Mouse (Mus musculus) forebrain, embryonic 12.5 days (tissue): Measurements from ENCODE around the gene Rimbp2. TPM values are rescaled to one million over a fixed set of nuclear protein-coding genes. Genes with fewer than 3 reads are reported as not detected.
"Not testable (repeated sequence)": the region's sequence is repeated elsewhere in the genome, so short reads cannot be mapped to it uniquely, and the experiment has no call there.

Experiments
- ATAC-seq: fragments of 200-750 bp; cut with Nextera tagmentation; 2 replicates; pipeline ENCODE4 v1.8.0; 2017; ENCODE audit warnings: moderate TSS enrichment; ENCODE audit not compliant: low FRiP score
- H3K27ac ChIP-seq: fragments of 300-500 bp; sonication (generic); 2 replicates; pipeline ENCODE4 v1.5.1; 2016; ENCODE audit warnings: mild to moderate bottlenecking
- H3K27me3 ChIP-seq: fragments of 300-500 bp; sonication (generic); 2 replicates; pipeline ENCODE4 v1.6.1; 2016; ENCODE audit warnings: mild to moderate bottlenecking
- H3K36me3 ChIP-seq: fragments of 300-500 bp; sonication (generic); replicated peaks from 2 replicates; pipeline ENCODE4 v1.6.1; 2016; ENCODE audit warnings: mild to moderate bottlenecking
- H3K4me1 ChIP-seq: fragments of 300-500 bp; sonication (generic); 2 replicates; pipeline ENCODE4 v1.6.1; 2016
- H3K4me2 ChIP-seq: fragments of 300-500 bp; sonication (generic); 2 replicates; pipeline ENCODE4 v1.6.1; 2016; ENCODE audit warnings: mild to moderate bottlenecking, moderate library complexity
- H3K4me3 ChIP-seq: fragments of 300-500 bp; sonication (generic); replicated peaks from 2 replicates; pipeline ENCODE4 v1.5.1; 2016; ENCODE audit warnings: mild to moderate bottlenecking
- H3K9ac ChIP-seq: fragments of 300-500 bp; sonication (generic); 2 replicates; pipeline ENCODE4 v1.6.1; 2016; ENCODE audit warnings: mild to moderate bottlenecking
- H3K9me3 ChIP-seq: fragments of 300-500 bp; sonication (generic); 2 replicates; pipeline ENCODE4 v1.6.1; 2016
- WGBS: fragments of 180-500 bp; shearing (Covaris S2); methylation state at CpG from one replicate; pipeline ENCODE4 v1.1.7; 2016; 5-methylcytosine and 5-hydroxymethylcytosine counted together
- polyA plus RNA-seq: library from polyadenylated mRNA; unstranded; fragments of >200 nt; fragmentation: Nextera tagmentation; extraction: Ambion mirVana; gene quantifications from 2 replicates; pipeline ENCODE4 v1.2.1, GENCODE M21; 2016

The Rimbp2 gene
- polyA plus RNA-seq, 1 experiment from 2014 or later: 1.3 TPM

- peak overlapping the region; percentile 21; the same call in 1 of the 2 replicates for H3K4me2 ChIP-seq
- H3K27ac ChIP-seq: no peak overlapping the region
- H3K27me3 ChIP-seq: 0 out of 2 replicates have a peak, but pooled peaks cover 4% of the 10 kb centered on the region
- ATAC-seq: no peak
- H3K4me3 ChIP-seq: no peak overlapping the region
- no peaks in the 10 kb centered on the region for H3K36me3 ChIP-seq
- WGBS: 20% methylated on average over 14 of the region's 14 CpGs
- H3K4me1 ChIP-seq: peaks cover 6% of the 10 kb centered on the region; the same call in 1 of the 2 replicates
- no peaks in the 10 kb centered on the region; the same call in 1 of the 2 replicates for H3K9me3 ChIP-seq
- H3K9ac ChIP-seq: no peak overlapping the region
These were observed 18.0 kb upstream of the Rimbp2 start for GRCm38 (mm10) chr5:128971298-128971697.

DNA sequence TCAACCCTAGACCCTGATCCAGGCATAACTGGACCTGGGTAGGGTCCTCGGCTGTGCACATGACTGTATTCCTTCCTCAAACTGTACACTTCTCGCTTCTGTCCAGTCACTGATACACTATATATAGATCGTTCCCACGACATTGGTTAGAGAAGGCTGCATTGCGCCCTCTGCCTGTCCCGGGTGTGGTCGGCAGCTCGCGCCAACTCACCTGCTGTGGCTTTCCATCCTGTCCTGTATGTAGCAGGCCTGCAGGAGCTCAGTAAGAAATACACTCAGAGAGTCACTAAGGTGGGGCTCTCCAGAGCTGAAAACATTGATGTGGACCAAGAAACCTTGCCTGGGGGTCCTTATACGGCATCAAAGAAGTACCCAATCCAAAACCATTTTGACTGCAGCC is 17.6 kb upstream of the Rimbp2 start:
- no peaks in the 10 kb centered on the region for H3K36me3 ChIP-seq
- no peak overlapping the region for H3K9ac ChIP-seq
- 71% methylated on average over 10 of the region's 10 CpGs for WGBS
- H3K4me2 ChIP-seq: peak overlapping the region; percentile 21; the same call in 1 of the 2 replicates
- H3K27me3 ChIP-seq: 0 out of 2 replicates have a peak, but pooled peaks cover 4% of the 10 kb centered on the region
- ATAC-seq: no peak
- no peaks in the 10 kb centered on the region; the same call in 1 of the 2 replicates for H3K9me3 ChIP-seq
- H3K4me3 ChIP-seq: no peak overlapping the region
- peaks cover 2% of the 10 kb centered on the region; the same call in 1 of the 2 replicates for H3K4me1 ChIP-seq
- no peak overlapping the region for H3K27ac ChIP-seq

DNA sequence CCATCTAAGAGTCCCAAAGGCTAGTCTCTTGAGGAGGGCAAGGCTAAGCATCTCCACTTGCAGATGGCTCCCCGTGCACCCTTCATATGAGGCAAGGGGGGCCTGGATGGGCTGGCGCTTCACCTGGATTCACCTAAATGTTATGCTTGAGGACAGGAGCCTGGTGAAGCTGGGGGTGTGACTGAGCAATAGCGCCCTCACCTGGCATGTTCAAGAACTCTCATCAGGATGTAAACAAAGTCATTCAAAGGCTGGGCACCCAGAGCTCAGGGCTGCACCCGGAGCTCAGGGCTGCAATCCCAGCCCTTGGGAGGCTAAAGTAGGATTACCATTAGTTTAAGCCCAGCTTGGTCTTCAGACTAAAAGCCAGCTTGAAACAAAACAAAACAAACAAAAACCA is 11.1 kb upstream of the Rimbp2 start:
- no peaks in the 10 kb centered on the region for H3K4me1 ChIP-seq
- no peak for ATAC-seq
- no peak overlapping the region for H3K4me2 ChIP-seq
- H3K4me3 ChIP-seq: no peak overlapping the region
- H3K27me3 ChIP-seq: no peaks in the 10 kb centered on the region
- WGBS: 53% methylated on average over 4 of the region's 4 CpGs
- no peak overlapping the region for H3K9ac ChIP-seq
- H3K27ac ChIP-seq: no peak overlapping the region
- no peaks in the 10 kb centered on the region for H3K36me3 ChIP-seq
- peaks cover 16% of the 10 kb centered on the region for H3K9me3 ChIP-seq

- H3K9ac ChIP-seq: no peak overlapping the region
- H3K4me2 ChIP-seq: no peak overlapping the region
- H3K27ac ChIP-seq: no peak overlapping the region
- 76% methylated on average over 3 of the region's 3 CpGs for WGBS
- no peaks in the 10 kb centered on the region; the same call in 1 of the 2 replicates for H3K4me1 ChIP-seq
- no peak for ATAC-seq
- no peaks in the 10 kb centered on the region for H3K27me3 ChIP-seq
- peaks cover 22% of the 10 kb centered on the region for H3K9me3 ChIP-seq
- no peak overlapping the region for H3K4me3 ChIP-seq
- H3K36me3 ChIP-seq: no peaks in the 10 kb centered on the region
These were observed 5.6 kb upstream of the Rimbp2 start for GRCm38 (mm10) chr5:128958916-128959315.

GRCm38 (mm10) chr5:128954371-128954770 is 1.1 kb upstream of the Rimbp2 start:
- H3K4me2 ChIP-seq, ATAC-seq, H3K4me3 ChIP-seq, H3K27ac ChIP-seq, H3K36me3 ChIP-seq, H3K9ac ChIP-seq, H3K9me3 ChIP-seq: not testable (repeated sequence)
- H3K27me3 ChIP-seq: peaks cover 24% of the 10 kb centered on the region
- H3K4me1 ChIP-seq: peaks cover 15% of the 10 kb centered on the region
- 91% methylated on average over 5 of the region's 5 CpGs for WGBS

DNA sequence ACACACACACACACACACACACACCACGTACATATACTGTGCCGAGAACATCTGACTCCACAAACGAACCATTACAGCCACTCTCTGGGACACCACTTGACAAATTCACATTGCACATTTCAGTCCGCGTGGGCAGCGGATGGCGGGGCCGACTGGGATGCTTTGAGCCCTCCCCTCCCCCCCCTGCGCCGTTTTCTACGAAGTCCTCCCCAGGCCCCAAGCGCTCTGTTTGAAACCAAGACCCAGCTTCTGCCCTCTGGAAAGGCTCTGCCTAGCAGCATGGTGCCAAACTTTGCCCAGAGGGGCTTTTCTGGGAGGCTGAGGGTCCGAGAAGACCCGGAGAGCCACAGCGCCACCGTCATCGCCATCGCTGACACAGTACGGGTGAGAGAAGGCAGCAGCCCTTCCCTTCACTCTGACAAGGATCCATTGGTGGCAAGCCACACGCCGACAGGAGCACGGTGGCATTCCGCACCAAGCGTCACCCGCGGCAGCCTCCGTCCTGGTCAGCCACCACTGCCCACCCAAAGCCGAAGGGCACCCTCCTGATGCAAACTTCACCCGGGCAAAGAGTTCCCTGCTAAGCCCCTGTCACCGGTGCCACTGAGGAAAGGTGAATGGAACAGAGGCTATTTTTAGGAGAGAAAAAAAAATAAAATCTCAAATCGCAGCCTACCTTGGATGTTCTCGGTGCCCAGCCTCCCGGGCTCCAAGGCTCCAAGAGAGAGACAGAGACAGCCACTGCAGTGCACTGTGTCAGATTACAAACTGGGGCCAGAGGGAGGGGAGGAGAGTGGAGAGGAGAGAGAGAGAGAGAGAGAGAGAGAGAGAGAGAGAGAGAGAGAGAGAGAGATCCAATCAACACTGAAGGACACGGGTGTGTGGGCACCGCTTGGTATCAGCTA is 743 bp downstream of the Rimbp2 start:
- H3K36me3 ChIP-seq: no peaks in the 10 kb centered on the region
- peak overlapping the region; percentile 56; the same call in 1 of the 2 replicates for H3K27ac ChIP-seq
- ATAC-seq: peak; percentile 72
- peaks cover 15% of the 10 kb centered on the region for H3K4me1 ChIP-seq
- H3K4me3 ChIP-seq: peak overlapping the region; percentile 49
- H3K9me3 ChIP-seq: 0 out of 2 replicates have a peak, but pooled peaks cover 6% of the 10 kb centered on the region
- under 1% methylated on average over 35 of the region's 35 CpGs for WGBS
- H3K27me3 ChIP-seq: peaks cover 26% of the 10 kb centered on the region
- peak overlapping the region; percentile 61 for H3K9ac ChIP-seq
- peak overlapping the region; percentile 74 for H3K4me2 ChIP-seq

DNA sequence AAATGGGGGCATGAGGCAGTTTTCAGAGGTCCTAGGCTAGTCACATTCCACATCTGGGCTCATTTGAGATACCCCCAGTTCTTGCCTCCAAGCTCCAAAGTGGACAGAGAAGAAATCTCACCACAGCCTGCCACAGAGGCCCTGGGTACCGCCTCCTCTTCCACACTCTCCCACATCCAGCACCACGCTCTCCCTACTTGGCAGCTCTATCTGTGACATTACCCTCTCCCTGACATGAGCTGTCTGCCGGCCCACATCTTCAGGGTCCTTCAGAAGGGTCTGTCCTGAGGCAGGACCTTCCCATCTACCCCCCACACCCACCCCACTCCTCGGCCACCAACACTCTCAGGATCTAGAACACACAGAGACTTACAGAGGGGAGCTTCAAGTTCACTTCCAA is 1.8 kb downstream of the Rimbp2 start:
- Histone ChIP-seq H3K27me3 (peaks cover 26% of the 10 kb centered on the region), H3K4me2 (peak overlapping the region; percentile 74), H3K27ac (no peak overlapping the region), H3K4me1 (peaks cover 15% of the 10 kb centered on the region), H3K9me3 (0 out of 2 replicates have a peak, but pooled peaks cover 6% of the 10 kb centered on the region), H3K36me3 (no peaks in the 10 kb centered on the region), H3K9ac (peak overlapping the region; percentile 61; the same call in 1 of the 2 replicates), H3K4me3 (no peak overlapping the region; the same call in 1 of the 2 replicates)
- WGBS: 46% methylated on average over 4 of the region's 4 CpGs
- no peak for ATAC-seq

- Histone ChIP-seq H3K4me3 (no peak overlapping the region), H3K27me3 (peaks cover 23% of the 10 kb centered on the region), H3K9me3 (peaks cover 4% of the 10 kb centered on the region; the same call in 1 of the 2 replicates), H3K9ac (no peak overlapping the region), H3K4me1 (peaks cover 6% of the 10 kb centered on the region), H3K27ac (no peak overlapping the region), H3K4me2 (no peak overlapping the region), H3K36me3 (no peaks in the 10 kb centered on the region)
- 74% methylated on average over 5 of the region's 5 CpGs for WGBS
- no peak for ATAC-seq
These were observed 6.2 kb downstream of the Rimbp2 start for GRCm38 (mm10) chr5:128947093-128947492.

DNA sequence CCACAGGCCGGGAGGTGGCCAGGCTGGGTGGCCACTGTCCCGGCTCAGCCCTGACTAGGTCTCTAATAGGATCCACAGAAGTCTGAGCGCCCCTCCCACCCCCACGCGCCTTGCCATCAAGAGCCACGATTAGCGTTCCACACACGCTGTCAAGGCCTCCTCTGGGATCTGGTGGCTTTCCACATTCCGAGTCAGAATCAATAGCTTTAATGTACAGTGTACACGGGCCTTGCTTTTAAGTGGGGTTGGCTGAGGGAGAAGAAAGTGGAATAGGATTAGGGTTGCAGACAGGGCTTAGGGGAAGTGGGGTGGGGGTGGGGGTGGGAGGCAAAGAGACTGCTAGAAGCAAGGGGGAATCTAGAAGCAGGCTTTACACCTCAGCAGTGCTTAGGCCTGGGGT is 12.8 kb downstream of the Rimbp2 start:
- 80% methylated on average over 10 of the region's 10 CpGs for WGBS
- H3K36me3 ChIP-seq: no peaks in the 10 kb centered on the region
- H3K4me3 ChIP-seq: no peak overlapping the region
- H3K9me3 ChIP-seq: no peaks in the 10 kb centered on the region
- no peak for ATAC-seq
- no peak overlapping the region for H3K4me2 ChIP-seq
- no peak overlapping the region for H3K9ac ChIP-seq
- no peaks in the 10 kb centered on the region for H3K27me3 ChIP-seq
- H3K27ac ChIP-seq: no peak overlapping the region
- peaks cover 4% of the 10 kb centered on the region; the same call in 1 of the 2 replicates for H3K4me1 ChIP-seq

- H3K4me3 ChIP-seq: no peak overlapping the region
- no peak for ATAC-seq
- peaks cover 8% of the 10 kb centered on the region for H3K4me1 ChIP-seq
- H3K4me2 ChIP-seq: no peak overlapping the region
- H3K36me3 ChIP-seq: no peaks in the 10 kb centered on the region
- no peaks in the 10 kb centered on the region; the same call in 1 of the 2 replicates for H3K27me3 ChIP-seq
- WGBS: 79% methylated on average over 6 of the region's 6 CpGs
- no peak overlapping the region for H3K9ac ChIP-seq
- H3K27ac ChIP-seq: no peak overlapping the region
- H3K9me3 ChIP-seq: no peaks in the 10 kb centered on the region
These were observed 17.9 kb downstream of the Rimbp2 start for GRCm38 (mm10) chr5:128935359-128935899.

- H3K9me3 ChIP-seq: no peaks in the 10 kb centered on the region
- H3K4me3 ChIP-seq: no peak overlapping the region
- H3K9ac ChIP-seq: no peak overlapping the region
- peaks cover 6% of the 10 kb centered on the region; the same call in 1 of the 2 replicates for H3K4me1 ChIP-seq
- 27% methylated on average over 5 of the region's 5 CpGs for WGBS
- no peak overlapping the region for H3K27ac ChIP-seq
- no peaks in the 10 kb centered on the region; the same call in 1 of the 2 replicates for H3K27me3 ChIP-seq
- H3K36me3 ChIP-seq: no peaks in the 10 kb centered on the region
- ATAC-seq: no peak
- H3K4me2 ChIP-seq: no peak overlapping the region
These were observed 20.5 kb downstream of the Rimbp2 start for GRCm38 (mm10) chr5:128932776-128933175.

GRCm38 (mm10) chr5:128925073-128925472 is 28.2 kb downstream of the Rimbp2 start:
- H3K9ac ChIP-seq: no peak overlapping the region
- H3K27me3 ChIP-seq: 0 out of 2 replicates have a peak, but pooled peaks cover 9% of the 10 kb centered on the region
- H3K9me3 ChIP-seq: no peaks in the 10 kb centered on the region
- no peak overlapping the region for H3K4me3 ChIP-seq
- no peak overlapping the region for H3K4me2 ChIP-seq
- 88% methylated on average over 4 of the region's 4 CpGs for WGBS
- no peak overlapping the region for H3K27ac ChIP-seq
- H3K4me1 ChIP-seq: peaks cover 2% of the 10 kb centered on the region; the same call in 1 of the 2 replicates
- ATAC-seq: no peak
- H3K36me3 ChIP-seq: no peaks in the 10 kb centered on the region
